ENCODE assay signal across 24 mouse cellular contexts in the genomic region with DNA sequence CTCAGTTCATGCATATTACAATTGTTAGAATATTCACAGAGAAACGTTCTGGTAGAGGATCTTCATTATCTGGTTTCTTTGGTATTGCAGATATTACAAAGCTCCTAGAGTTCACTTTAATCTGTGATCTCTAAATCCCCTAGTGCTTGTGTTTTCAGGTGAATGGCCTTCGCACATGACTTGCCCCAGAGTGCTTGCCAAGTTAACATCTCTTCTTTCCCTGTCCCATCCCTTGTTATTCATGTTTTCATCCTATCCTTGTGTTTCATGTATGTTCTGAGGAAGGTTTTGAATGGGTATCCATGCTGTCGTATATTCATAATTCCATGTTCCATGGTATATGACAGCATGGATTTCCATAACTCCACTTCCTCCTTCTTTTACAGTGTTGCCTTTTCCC. TPM values are rescaled to one million over a fixed set of nuclear protein-coding genes. Genes with fewer than 3 reads are reported as not detected.
A peak's percentile ranks its signal among the peaks of the same experiment; 100 is the strongest.
DNase-seq lines count a peak whose midpoint lies in the region; ATAC-seq lines count a peak whose summit lies in the region.
"Not testable (repeated sequence)": the region's sequence is repeated elsewhere in the genome, so short reads cannot be mapped to it uniquely, and the experiment has no call there.
"Had no signal": no experiment of that assay in that cellular context is flagged by ENCODE, and none has a peak within 500 bp of the region (broad histone marks: within the 10 kb centered on the region; RNA-seq: fewer than 3 reads in every experiment).

No protein-coding gene starts in this region.

- DNase-seq in ES-CJ7 (ENCODE audit: low read depth, low spot score) = peak; percentile 19
- peak; percentile 1 for DNase-seq in embryo, embryonic 11 days
- peak; percentile 70 for DNase-seq in heart, embryonic 10.5 days (ENCODE audit: low spot score)
- peak; percentile 10 for DNase-seq in kidney, adult 18-20 months
- peak; percentile 1 for DNase-seq in left cerebral cortex, postnatal 4 days
- peak; percentile 20 to 72 for DNase-seq in spleen, postnatal 4 days (ENCODE audit: low spot score in 2 of 2)
- peak; percentile 9 for DNase-seq in thymus, postnatal 14 days

- ATAC-seq in megakaryocyte, adult 5-6 weeks (ENCODE audit: poor library complexity, severe bottlenecking) = peak; percentile 33; the same call in 1 of the 2 replicates

- H3K27me3 ChIP-seq in heart, embryonic 10.5 days (ENCODE audit: insufficient read depth, poor library complexity, severe bottlenecking) = not testable (repeated sequence)

- not testable (repeated sequence) for H3K27ac ChIP-seq in heart, embryonic 10.5 days

- H3K4me1 ChIP-seq in heart, embryonic 10.5 days = not testable (repeated sequence)

- H3K4me3 ChIP-seq in heart, embryonic 10.5 days = not testable (repeated sequence)

- intact Hi-C loops in left cerebral cortex, postnatal 4 days (cut with DNase I) = not testable (repeated sequence)

- not testable (repeated sequence) for H3K9me3 ChIP-seq in heart, embryonic 10.5 days

- H3K36me3 ChIP-seq in heart, embryonic 10.5 days = not testable (repeated sequence)

- 79% methylated on average over 3 of the region's 3 CpGs for WGBS in heart, embryonic 10.5 days

RNA-seq across cellular contexts. Expression of gene Zfp980, which starts 9.7 kb away (rescaled TPM):
- polyA plus RNA-seq in heart, embryonic 10.5 days (2016; fragmentation: Nextera tagmentation; extraction: Ambion mirVana) = 0.09 TPM in 1 of 2 replicates, not detected in the other
- total RNA-seq in left cerebral cortex, postnatal 4 days (2021) = under 1 TPM; 0.20 to 0.22 TPM
- 0.09 TPM in 1 of 2 replicates, not detected in the other for total RNA-seq in megakaryocyte, adult 5-6 weeks (2015)
- not detected in 2 replicates for total RNA-seq in megakaryocyte, adult 5-6 weeks (2017)
- total RNA-seq: granulocyte monocyte progenitor cell, adult 5-6 weeks; midbrain, postnatal 0 days had no signal
- polyA plus RNA-seq: CD4-positive, CD25-positive, alpha-beta regulatory T cell, adult 4 months; embryonic facial prominence, embryonic 14.5 days; forebrain, embryonic 14.5 days; frontal cortex, adult 2 months; heart, embryonic 13.5 days; hindbrain, embryonic 15.5 days; intestine, embryonic 14.5 days; large intestine, adult 2 months; limb, embryonic 15.5 days; liver, embryonic 16.5 days; lung, embryonic 16.5 days; midbrain, embryonic 11.5 days; midbrain, postnatal 0 days; stomach, embryonic 14.5 days; urinary bladder, adult 2 months had no signal

Comparison
In these comparisons a context has a peak if more than half of its experiments do, and no peak if none do; other contexts are left out.
1. DNase-seq: peak in every context shown above with its lines; median percentile 70 in heart, embryonic 10.5 days; 46 in spleen, postnatal 4 days; 19 in ES-CJ7; 10 in kidney, adult 18-20 months; 9 in thymus, postnatal 14 days; 1 in embryo, embryonic 11 days; 1 in left cerebral cortex, postnatal 4 days.